Mouse (Mus musculus): ENCODE results near the gene Tmem163. TPM values are rescaled to one million over a fixed set of nuclear protein-coding genes. Genes with fewer than 3 reads are reported as not detected.

The Tmem163 gene
- 2.1 and 4.7 TPM in 2 replicates for polyA plus RNA-seq (2014; fragmentation: Nextera tagmentation; extraction: Ambion mirVana)

- H3K4me3 ChIP-seq (ENCODE audit: low read depth, low read length): peak within 1 kb of the TSS; percentile 58; the same call in 1 of the 2 replicates
- WGBS: 16% methylated on average over 18 of the region's 18 CpGs
- no peaks in the 10 kb centered on the region for H3K36me3 ChIP-seq (ENCODE audit: control insufficient read depth, insufficient read depth, low read length)
- H3K4me2 ChIP-seq (ENCODE audit: low read depth, low read length): peak within 1 kb of the TSS; percentile 98
- no peaks in the 10 kb centered on the region for H3K9me3 ChIP-seq (ENCODE audit: control insufficient read depth, low read length)
- no peak for ATAC-seq (ENCODE audit: low read depth)
- H3K27ac ChIP-seq (replicated peaks; ENCODE audit: low read depth, low read length): no peak within 1 kb of the TSS
- peaks cover 66% of the 10 kb centered on the region for H3K27me3 ChIP-seq (replicated peaks; ENCODE audit: control insufficient read depth, insufficient read depth, low read length)
- DNase-seq (ENCODE audit: low spot score): peak; percentile 43
- no peak within 1 kb of the TSS for H3K9ac ChIP-seq (ENCODE audit: low read depth, low read length)
- peaks cover 6% of the 10 kb centered on the region; the same call in 1 of the 2 replicates for H3K4me1 ChIP-seq (ENCODE audit: control insufficient read depth, insufficient read depth, low read length)
These were observed at the start of gene Tmem163 for GRCm38 (mm10) chr1:127679498-127680133. Gene Tmem163, minus strand, starts transcription at chr1:127679548.

GRCm38 (mm10) chr1:127729096-127729495 lies 49.7 kb upstream of the Tmem163 start, which contains the start of gene Acmsd:
Gene Acmsd, plus strand, starts transcription at chr1:127729413.
- H3K9ac ChIP-seq (ENCODE audit: low read depth, low read length): no peak within 1 kb of the TSS
- 84% methylated on average over 4 of the region's 4 CpGs for WGBS

GRCm38 (mm10) chr1:127723596-127723995 lies 44.2 kb upstream of the Tmem163 start:
- no peaks in the 10 kb centered on the region for H3K9me3 ChIP-seq (ENCODE audit: control insufficient read depth, low read length)
- WGBS: 55% methylated on average over 2 of the region's 2 CpGs
- H3K4me2 ChIP-seq (ENCODE audit: low read depth, low read length): no peak overlapping the region
- DNase-seq (ENCODE audit: low spot score): no peak
- ATAC-seq (ENCODE audit: low read depth): no peak
- no peaks in the 10 kb centered on the region for H3K36me3 ChIP-seq (ENCODE audit: control insufficient read depth, insufficient read depth, low read length)
- no peaks in the 10 kb centered on the region for H3K4me1 ChIP-seq (ENCODE audit: control insufficient read depth, insufficient read depth, low read length)
- H3K27me3 ChIP-seq (replicated peaks; ENCODE audit: control insufficient read depth, insufficient read depth, low read length): no peaks in the 10 kb centered on the region
- no peak overlapping the region for H3K9ac ChIP-seq (ENCODE audit: low read depth, low read length)
- H3K4me3 ChIP-seq (ENCODE audit: low read depth, low read length): no peak overlapping the region
- no peak overlapping the region for H3K27ac ChIP-seq (replicated peaks; ENCODE audit: low read depth, low read length)

More at GRCm38 (mm10) chr1:127729096-127729495, 49.7 kb upstream of the Tmem163 start, which contains the start of gene Acmsd:
- ATAC-seq (ENCODE audit: low read depth): no peak
- no peaks in the 10 kb centered on the region for H3K27me3 ChIP-seq (replicated peaks; ENCODE audit: control insufficient read depth, insufficient read depth, low read length)
- H3K9me3 ChIP-seq (ENCODE audit: control insufficient read depth, low read length): no peaks in the 10 kb centered on the region
- no peak within 1 kb of the TSS for H3K4me2 ChIP-seq (ENCODE audit: low read depth, low read length)
- 0 out of 2 replicates have a peak, but pooled peaks cover 4% of the 10 kb centered on the region for H3K4me1 ChIP-seq (ENCODE audit: control insufficient read depth, insufficient read depth, low read length)
- H3K4me3 ChIP-seq (ENCODE audit: low read depth, low read length): no peak within 1 kb of the TSS
- H3K36me3 ChIP-seq (ENCODE audit: control insufficient read depth, insufficient read depth, low read length): no peaks in the 10 kb centered on the region
- H3K27ac ChIP-seq (replicated peaks; ENCODE audit: low read depth, low read length): no peak within 1 kb of the TSS
- DNase-seq (ENCODE audit: low spot score): no peak

DNA sequence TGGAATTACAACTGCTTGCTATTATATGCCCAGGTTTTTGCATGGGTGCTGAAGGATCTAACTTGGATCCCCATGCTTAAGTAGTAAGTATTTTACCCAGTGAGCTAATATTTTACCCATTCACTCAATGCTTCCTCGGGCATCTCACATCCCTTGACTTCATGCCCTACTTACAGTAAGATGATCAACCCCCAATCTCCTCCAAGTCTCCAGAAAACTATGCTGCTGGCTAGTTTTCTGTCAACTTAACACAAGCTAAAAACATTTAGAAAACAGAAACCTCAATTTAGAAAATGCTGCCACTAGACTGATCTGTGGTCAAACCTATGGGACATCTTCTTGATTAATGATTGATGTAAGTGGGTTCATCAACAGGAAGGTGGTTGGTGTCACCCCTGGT lies 38.9 kb upstream of the Tmem163 start:
- no peak for ATAC-seq (ENCODE audit: low read depth)
- WGBS: 79% methylated on average over 1 of the region's 1 CpGs
- Histone ChIP-seq H3K4me3 (ENCODE audit: low read depth, low read length) (no peak overlapping the region), H3K4me1 (ENCODE audit: control insufficient read depth, insufficient read depth, low read length) (no peaks in the 10 kb centered on the region), H3K9me3 (ENCODE audit: control insufficient read depth, low read length) (no peaks in the 10 kb centered on the region), H3K27ac (replicated peaks; ENCODE audit: low read depth, low read length) (no peak overlapping the region), H3K27me3 (replicated peaks; ENCODE audit: control insufficient read depth, insufficient read depth, low read length) (no peaks in the 10 kb centered on the region), H3K36me3 (ENCODE audit: control insufficient read depth, insufficient read depth, low read length) (no peaks in the 10 kb centered on the region), H3K9ac (ENCODE audit: low read depth, low read length) (no peak overlapping the region), H3K4me2 (ENCODE audit: low read depth, low read length) (no peak overlapping the region)
- DNase-seq (ENCODE audit: low spot score): no peak

- no peak overlapping the region for H3K9ac ChIP-seq (ENCODE audit: low read depth, low read length)
- no peak overlapping the region for H3K4me2 ChIP-seq (ENCODE audit: low read depth, low read length)
- no peaks in the 10 kb centered on the region for H3K36me3 ChIP-seq (ENCODE audit: control insufficient read depth, insufficient read depth, low read length)
- H3K4me1 ChIP-seq (ENCODE audit: control insufficient read depth, insufficient read depth, low read length): no peaks in the 10 kb centered on the region
- H3K27me3 ChIP-seq (replicated peaks; ENCODE audit: control insufficient read depth, insufficient read depth, low read length): no peaks in the 10 kb centered on the region
- no peak overlapping the region for H3K27ac ChIP-seq (replicated peaks; ENCODE audit: low read depth, low read length)
- DNase-seq (ENCODE audit: low spot score) (no peak), ATAC-seq (ENCODE audit: low read depth) (no peak)
- H3K9me3 ChIP-seq (ENCODE audit: control insufficient read depth, low read length): no peaks in the 10 kb centered on the region
- no peak overlapping the region for H3K4me3 ChIP-seq (ENCODE audit: low read depth, low read length)
- WGBS: 82% methylated on average over 8 of the region's 8 CpGs
These were observed 37.1 kb upstream of the Tmem163 start for GRCm38 (mm10) chr1:127716441-127716840.

GRCm38 (mm10) chr1:127706269-127706668 lies 26.9 kb upstream of the Tmem163 start:
- no peak for DNase-seq (ENCODE audit: low spot score)
- H3K9me3 ChIP-seq (ENCODE audit: control insufficient read depth, low read length): no peaks in the 10 kb centered on the region
- no peak overlapping the region for H3K9ac ChIP-seq (ENCODE audit: low read depth, low read length)
- no peaks in the 10 kb centered on the region for H3K27me3 ChIP-seq (replicated peaks; ENCODE audit: control insufficient read depth, insufficient read depth, low read length)
- H3K4me3 ChIP-seq (ENCODE audit: low read depth, low read length): no peak overlapping the region
- H3K36me3 ChIP-seq (ENCODE audit: control insufficient read depth, insufficient read depth, low read length): no peaks in the 10 kb centered on the region
- no peak overlapping the region for H3K27ac ChIP-seq (replicated peaks; ENCODE audit: low read depth, low read length)
- no peak overlapping the region for H3K4me2 ChIP-seq (ENCODE audit: low read depth, low read length)
- ATAC-seq (ENCODE audit: low read depth): no peak
- 79% methylated on average over 5 of the region's 5 CpGs for WGBS
- no peaks in the 10 kb centered on the region for H3K4me1 ChIP-seq (ENCODE audit: control insufficient read depth, insufficient read depth, low read length)

DNA sequence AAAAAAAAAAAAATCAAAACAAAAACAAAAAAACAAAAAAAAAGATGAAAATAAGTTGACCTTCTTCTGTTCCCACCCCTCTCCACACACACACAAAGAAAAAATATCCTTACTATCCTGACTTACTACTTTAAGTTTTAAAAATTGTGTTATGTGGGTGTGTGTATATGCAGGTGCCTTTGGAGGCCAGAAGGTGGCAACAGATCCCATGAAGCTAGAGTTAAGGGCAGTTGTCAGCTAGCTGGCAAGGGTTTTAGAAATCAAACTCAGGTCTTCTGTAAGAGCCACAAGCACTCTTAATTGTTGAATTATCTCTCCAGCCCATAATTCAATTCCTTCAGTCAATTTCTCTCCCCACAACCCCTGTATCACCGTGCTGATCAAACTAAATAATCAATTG lies 22.8 kb upstream of the Tmem163 start:
- no peaks in the 10 kb centered on the region for H3K9me3 ChIP-seq (ENCODE audit: control insufficient read depth, low read length)
- no peak for DNase-seq (ENCODE audit: low spot score)
- 83% methylated on average over 1 of the region's 1 CpGs for WGBS

GRCm38 (mm10) chr1:127696533-127696932 lies 17.2 kb upstream of the Tmem163 start:
- whole genome bisulfite sequencing: 31% methylated on average over 2 of the region's 2 CpGs
- no peaks in the 10 kb centered on the region for H3K9me3 ChIP-seq (ENCODE audit: control insufficient read depth, low read length)
- no peak overlapping the region for H3K27ac ChIP-seq (replicated peaks; ENCODE audit: low read depth, low read length)
- H3K27me3 ChIP-seq (replicated peaks; ENCODE audit: control insufficient read depth, insufficient read depth, low read length): no peaks in the 10 kb centered on the region
- no peak overlapping the region for H3K4me3 ChIP-seq (ENCODE audit: low read depth, low read length)
- no peaks in the 10 kb centered on the region for H3K4me1 ChIP-seq (ENCODE audit: control insufficient read depth, insufficient read depth, low read length)
- DNase-seq (ENCODE audit: low spot score) (no peak), ATAC-seq (ENCODE audit: low read depth) (no peak)
- no peaks in the 10 kb centered on the region for H3K36me3 ChIP-seq (ENCODE audit: control insufficient read depth, insufficient read depth, low read length)
- H3K4me2 ChIP-seq (ENCODE audit: low read depth, low read length): no peak overlapping the region
- H3K9ac ChIP-seq (ENCODE audit: low read depth, low read length): no peak overlapping the region

More for the DNA sequence above, 22.8 kb upstream of the Tmem163 start:
- Histone ChIP-seq H3K36me3 (ENCODE audit: control insufficient read depth, insufficient read depth, low read length) (no peaks in the 10 kb centered on the region), H3K27me3 (replicated peaks; ENCODE audit: control insufficient read depth, insufficient read depth, low read length) (no peaks in the 10 kb centered on the region), H3K27ac (replicated peaks; ENCODE audit: low read depth, low read length) (no peak overlapping the region), H3K4me2 (ENCODE audit: low read depth, low read length) (no peak overlapping the region), H3K9ac (ENCODE audit: low read depth, low read length) (no peak overlapping the region), H3K4me1 (ENCODE audit: control insufficient read depth, insufficient read depth, low read length) (no peaks in the 10 kb centered on the region), H3K4me3 (ENCODE audit: low read depth, low read length) (no peak overlapping the region)
- ATAC-seq (ENCODE audit: low read depth): no peak

Measured in embryonic facial prominence, embryonic 14.5 days (tissue).